Mouse (Mus musculus) spleen, adult 18-20 months (tissue): ENCODE data around the gene Mtnr1b.

Experiments used
- DNase-seq, 2 experiments: peaks; one replicate each; pipeline ENCODE4 v3.0.0; 2022; ENCODE audit warnings: mixed read lengths in 2 of 2

Mtnr1b gene

GRCm38 (mm10) chr9:15800402-15800801 is 74.0 kb downstream of the Mtnr1b start:
- no peak for DNase-seq

GRCm38 (mm10) chr9:15794408-15794807 is 79.9 kb downstream of the Mtnr1b start:
- no peak for DNase-seq

- DNase-seq = no peak
These were observed 82.3 kb downstream of the Mtnr1b start for GRCm38 (mm10) chr9:15792076-15792475.

- DNase-seq = no peak
These were observed 87.7 kb downstream of the Mtnr1b start for GRCm38 (mm10) chr9:15786610-15787009.

- DNase-seq = no peak
These were observed 88.2 kb downstream of the Mtnr1b start for GRCm38 (mm10) chr9:15786192-15786591.

- no peak for DNase-seq
These were observed 92.4 kb downstream of the Mtnr1b start for GRCm38 (mm10) chr9:15781936-15782335.

GRCm38 (mm10) chr9:15774911-15775310 is 99.4 kb downstream of the Mtnr1b start:
- DNase-seq = no peak
